In genomic region chr4:122811824-122812223, GRCm38 (mm10) we compare ENCODE assay signal across 19 mouse cellular contexts.
"Had no signal": no experiment of that assay in that cellular context is flagged by ENCODE, and none has a peak within 500 bp of the region (broad histone marks: within the 10 kb centered on the region; RNA-seq: fewer than 3 reads in every experiment).

No protein-coding gene starts in this region.

- H3K4me2 ChIP-seq: intestine, embryonic 15.5 days; kidney, embryonic 15.5 days; limb, embryonic 12.5 days; limb, embryonic 15.5 days; midbrain, embryonic 13.5 days; neural tube, embryonic 13.5 days had no signal

- H3K9ac ChIP-seq: intestine, embryonic 15.5 days; kidney, embryonic 15.5 days; limb, embryonic 12.5 days; limb, embryonic 15.5 days; midbrain, embryonic 13.5 days; neural tube, embryonic 13.5 days had no signal

- H3K36me3 ChIP-seq: intestine, embryonic 15.5 days; kidney, embryonic 15.5 days; limb, embryonic 12.5 days; limb, embryonic 15.5 days; midbrain, embryonic 10.5 days; midbrain, embryonic 13.5 days; neural tube, embryonic 13.5 days had no signal

- H3K27ac ChIP-seq: intestine, embryonic 15.5 days; kidney, embryonic 15.5 days; left cerebral cortex, adult 2 months; limb, embryonic 12.5 days; limb, embryonic 15.5 days; macrophage; midbrain, embryonic 10.5 days; midbrain, embryonic 13.5 days; neural tube, embryonic 13.5 days had no signal

- ATAC-seq: intestine, embryonic 15.5 days; midbrain, embryonic 13.5 days; midbrain, embryonic 16.5 days had no signal

- DNase-seq: kidney, adult 11 months; kidney, adult 8-10 months; kidney, postnatal 10 days; kidney, postnatal 36 days; layer of hippocampus, postnatal 36 days; left cerebral cortex, postnatal 4 days; thymus, adult 18-20 months; thymus, postnatal 4 days had no signal

- H3K4me1 ChIP-seq: intestine, embryonic 15.5 days; kidney, embryonic 15.5 days; limb, embryonic 12.5 days; limb, embryonic 15.5 days; midbrain, embryonic 10.5 days; midbrain, embryonic 13.5 days; neural tube, embryonic 13.5 days had no signal

- H3K27me3 ChIP-seq: intestine, embryonic 15.5 days; limb, embryonic 12.5 days; limb, embryonic 15.5 days; midbrain, embryonic 13.5 days; neural tube, embryonic 13.5 days had no signal

- H3K4me3 ChIP-seq: intestine, embryonic 15.5 days; kidney, embryonic 15.5 days; left cerebral cortex, adult 2 months; limb, embryonic 12.5 days; limb, embryonic 15.5 days; midbrain, embryonic 10.5 days; midbrain, embryonic 13.5 days; myocyte; neural tube, embryonic 13.5 days had no signal

- H3K9me3 ChIP-seq: intestine, embryonic 15.5 days; kidney, embryonic 15.5 days; limb, embryonic 12.5 days; limb, embryonic 15.5 days; midbrain, embryonic 10.5 days; midbrain, embryonic 13.5 days; neural tube, embryonic 13.5 days had no signal
